Mouse (Mus musculus) midbrain, postnatal 0 days (tissue): ENCODE results near the gene Riiad1. TPM values are rescaled to one million over a fixed set of nuclear protein-coding genes. Genes with fewer than 3 reads are reported as not detected.

Experiments
- ATAC-seq: fragments of 200-750 bp; cut with Nextera tagmentation; 2 replicates; pipeline ENCODE4 v1.8.0; 2017; ENCODE audit warnings: moderate number of reproducible peaks, mild to moderate bottlenecking, moderate TSS enrichment, moderate library complexity; ENCODE audit not compliant: low FRiP score
- DNase-seq: peaks from one replicate; pipeline ENCODE4 v3.0.0-alpha.2; 2015; ENCODE audit warnings: low spot score
- H3K27ac ChIP-seq: fragments of 300-500 bp; sonication (generic); 2 replicates; pipeline ENCODE4 v1.5.1; 2014; ENCODE audit warnings: low read depth, mild to moderate bottlenecking, low read length, mixed read lengths
- H3K27me3 ChIP-seq: fragments of 300-500 bp; sonication (generic); 2 replicates; pipeline ENCODE4 v1.6.1; 2014; ENCODE audit warnings: low read length, control low read depth, mixed read lengths; ENCODE audit not compliant: insufficient read depth
- H3K36me3 ChIP-seq: fragments of 300-500 bp; sonication (generic); 2 replicates; pipeline ENCODE4 v1.6.1; 2014; ENCODE audit warnings: low read length, control low read depth, mixed read lengths; ENCODE audit not compliant: insufficient read depth
- H3K4me1 ChIP-seq: fragments of 300-500 bp; sonication (generic); 2 replicates; pipeline ENCODE4 v1.6.1; 2014; ENCODE audit warnings: mild to moderate bottlenecking, control low read depth, antibody characterized with exemption, low read length, mixed read lengths; ENCODE audit not compliant: insufficient read depth
- H3K4me2 ChIP-seq: fragments of 300-500 bp; sonication (generic); 2 replicates; pipeline ENCODE4 v1.6.1; 2014; ENCODE audit warnings: low read depth, mild to moderate bottlenecking, low read length, mixed read lengths; ENCODE audit not compliant: poor library complexity, severe bottlenecking
- H3K4me3 ChIP-seq: fragments of 300-500 bp; sonication (generic); 2 replicates; pipeline ENCODE4 v1.5.1; 2014; ENCODE audit warnings: low read depth, mild to moderate bottlenecking, low read length, moderate library complexity
- H3K9ac ChIP-seq: fragments of 300-500 bp; sonication (generic); replicated peaks from 2 replicates; pipeline ENCODE4 v1.6.1; 2014; ENCODE audit warnings: mild to moderate bottlenecking, low read length, moderate library complexity, mixed read lengths; ENCODE audit not compliant: poor library complexity, severe bottlenecking
- H3K9me3 ChIP-seq: fragments of 300-500 bp; sonication (generic); 2 replicates; pipeline ENCODE4 v1.6.1; 2016; ENCODE audit warnings: low read length, control low read depth
- CTCF ChIP-seq: IDR thresholded peaks from 2 replicates; pipeline ENCODE4 v1.5.1; 2016; ENCODE audit warnings: antibody characterized with exemption, mild to moderate bottlenecking
- WGBS: fragments of 180-500 bp; shearing (Covaris S2); extraction: QIAGEN DNeasy Blood & Tissue Kit; methylation state at CpG from one replicate; pipeline ENCODE4 v1.1.7; 2014; 5-methylcytosine and 5-hydroxymethylcytosine counted together
- polyA plus RNA-seq: library from polyadenylated mRNA; unstranded; fragments of >200 nt; fragmentation: Nextera tagmentation; extraction: Ambion mirVana; gene quantifications from 2 replicates; pipeline ENCODE4 v1.2.1, GENCODE M21; 2015
- total RNA-seq: library from RNA; depleted of rRNA; stranded (reverse); fragments of >200 nt; gene quantifications from 2 replicates; pipeline ENCODE4 v1.2.3, GENCODE M21; 2014

Riiad1 gene
- total and polyA plus RNA-seq, 2 experiments from 2014 or later = 6.6 to 23.3 TPM

DNA sequence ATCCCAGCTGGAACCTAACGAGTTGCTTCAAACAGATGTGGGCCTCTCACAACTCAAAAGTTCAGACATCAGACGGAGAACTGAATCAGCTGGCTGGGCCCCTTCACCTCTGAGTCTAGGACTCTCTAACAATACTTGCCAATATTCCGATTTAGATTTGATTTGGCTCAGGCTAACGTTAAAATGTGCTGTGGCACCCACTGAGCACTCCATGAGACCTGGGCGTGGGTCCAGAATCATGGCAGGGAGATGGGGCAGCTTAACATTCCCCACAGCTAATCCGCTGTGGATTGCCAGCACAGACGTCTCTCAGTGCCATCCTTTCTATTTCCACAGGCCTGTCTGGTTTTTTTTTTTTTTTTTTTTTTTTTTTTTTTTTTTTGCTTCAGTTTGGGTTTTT, 5.8 kb upstream of the Riiad1 start:
- WGBS = 39% methylated on average over 7 of the region's 7 CpGs
- no peak overlapping the region for H3K9ac ChIP-seq
- ATAC-seq (no peak), DNase-seq (no peak)
- no peaks in the 10 kb centered on the region for H3K9me3 ChIP-seq
- H3K4me1 ChIP-seq = peaks cover 32% of the 10 kb centered on the region
- H3K27me3 ChIP-seq = no peaks in the 10 kb centered on the region
- no peak overlapping the region for H3K4me3 ChIP-seq
- no peak for TF ChIP-seq CTCF
- no peak overlapping the region for H3K4me2 ChIP-seq
- H3K27ac ChIP-seq = 0 out of 2 replicates have a peak overlapping the region, but pooled peaks have one; percentile 21
- H3K36me3 ChIP-seq = peaks cover 42% of the 10 kb centered on the region

DNA sequence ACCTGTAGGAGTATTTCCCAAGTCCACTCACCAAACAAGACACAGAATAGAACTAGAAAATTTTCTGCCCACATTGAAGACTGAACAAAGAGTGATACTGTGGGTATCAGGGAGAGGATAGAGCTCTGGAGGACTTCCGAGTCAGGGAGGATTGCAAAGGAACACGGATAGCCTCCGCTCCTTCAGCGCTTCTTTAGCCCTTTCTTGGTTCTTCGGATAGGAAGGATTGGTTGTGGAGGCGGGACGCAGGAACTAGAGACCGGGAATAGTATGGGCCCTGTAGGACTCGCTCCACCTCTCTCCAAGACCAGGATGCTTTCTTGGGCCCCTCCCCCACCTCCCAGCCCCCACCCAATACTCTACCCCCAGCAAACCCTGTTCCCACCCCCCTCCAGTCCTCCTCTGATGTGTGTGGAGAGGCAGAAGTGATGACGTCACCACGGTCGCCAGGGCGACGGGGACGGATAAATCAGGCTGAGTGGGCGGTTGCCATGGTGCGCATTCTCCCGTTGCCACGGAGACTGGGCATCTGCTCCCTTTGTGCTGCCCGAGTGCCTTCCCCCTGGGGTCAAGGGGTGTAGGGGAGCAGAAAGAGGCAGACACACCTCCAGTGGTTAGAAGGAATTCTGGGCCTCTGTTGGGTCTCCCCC, 3.8 kb upstream of the Riiad1 start:
- no peaks in the 10 kb centered on the region for H3K9me3 ChIP-seq
- no peaks in the 10 kb centered on the region for H3K27me3 ChIP-seq
- peak overlapping the region; percentile 52; the same call in 1 of the 2 replicates for H3K9ac ChIP-seq
- H3K36me3 ChIP-seq = peaks cover 27% of the 10 kb centered on the region
- H3K4me3 ChIP-seq = peak overlapping the region; percentile 15; the same call in 1 of the 2 replicates
- H3K4me2 ChIP-seq = peak overlapping the region; percentile 48
- DNase-seq = peak; percentile 96
- peak; percentile 86 for ATAC-seq
- peaks cover 40% of the 10 kb centered on the region for H3K4me1 ChIP-seq
- no peak for TF ChIP-seq CTCF
- 5% methylated on average over 20 of the region's 20 CpGs for WGBS
- peak overlapping the region; percentile 83 for H3K27ac ChIP-seq

DNA sequence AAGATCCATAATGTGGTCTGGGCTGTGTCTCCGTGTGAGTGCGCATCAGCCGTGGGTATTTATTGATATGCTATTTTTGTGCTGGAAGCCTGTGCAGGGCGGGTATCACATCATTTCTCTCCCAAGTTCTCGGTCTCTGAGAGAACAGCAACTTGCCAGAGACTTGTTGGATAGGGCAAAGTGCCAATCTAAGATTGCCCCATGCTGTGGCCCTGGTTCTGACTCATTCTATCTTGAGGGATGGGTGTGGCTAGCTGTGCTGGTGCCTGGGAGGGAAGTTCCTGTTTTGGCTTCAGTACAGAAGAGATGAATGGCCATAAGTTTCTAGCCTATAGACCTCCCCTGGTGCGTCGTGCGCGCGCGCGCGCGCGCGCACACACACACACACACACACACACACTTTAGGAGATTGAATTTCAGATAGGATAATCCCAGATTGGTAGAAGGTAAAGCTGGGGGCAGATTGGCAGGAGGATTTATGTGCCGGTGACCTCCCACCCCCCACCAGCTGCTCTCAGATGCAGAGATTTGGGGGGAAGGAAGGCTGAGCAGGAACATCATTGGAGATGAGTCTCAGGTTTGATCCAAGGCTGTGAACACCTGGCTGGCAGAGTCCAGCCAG, 2.7 kb upstream of the Riiad1 start:
- H3K4me2 ChIP-seq = no peak overlapping the region
- no peak for ATAC-seq
- H3K9me3 ChIP-seq = no peaks in the 10 kb centered on the region
- no peak for DNase-seq
- no peaks in the 10 kb centered on the region for H3K27me3 ChIP-seq
- H3K4me1 ChIP-seq = peaks cover 40% of the 10 kb centered on the region
- peaks cover 19% of the 10 kb centered on the region for H3K36me3 ChIP-seq
- WGBS = 84% methylated on average over 17 of the region's 17 CpGs
- no peak overlapping the region for H3K4me3 ChIP-seq
- H3K9ac ChIP-seq = no peak overlapping the region
- H3K27ac ChIP-seq = peak overlapping the region; percentile 83; the same call in 1 of the 2 replicates
- TF ChIP-seq CTCF = no peak

DNA sequence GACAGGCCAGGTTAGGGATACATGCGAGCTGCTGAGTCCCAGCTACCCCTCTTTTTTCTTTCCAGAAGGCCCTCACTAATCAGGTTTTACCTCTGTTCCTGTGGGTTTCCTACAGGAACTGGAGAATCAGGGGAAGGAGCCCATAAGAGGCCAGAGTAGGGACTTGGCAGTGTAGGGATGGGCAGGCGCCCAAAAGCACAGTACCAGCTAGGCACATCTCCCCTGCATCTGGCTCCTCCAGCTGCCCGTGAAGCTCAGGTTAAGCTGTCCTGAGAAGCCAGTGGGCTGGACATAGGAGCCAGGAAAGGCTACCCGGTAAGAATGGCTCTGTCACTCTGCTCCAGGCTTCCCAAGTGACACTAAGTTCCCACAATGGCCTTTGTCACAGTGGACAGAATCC, 1.3 kb upstream of the Riiad1 start:
- H3K9me3 ChIP-seq = no peaks in the 10 kb centered on the region
- H3K27me3 ChIP-seq = no peaks in the 10 kb centered on the region
- H3K36me3 ChIP-seq = peaks cover 5% of the 10 kb centered on the region
- no peak for ATAC-seq
- no peak overlapping the region for H3K4me2 ChIP-seq
- 68% methylated on average over 4 of the region's 4 CpGs for WGBS
- H3K27ac ChIP-seq = 0 out of 2 replicates have a peak overlapping the region, but pooled peaks have one; percentile 26
- H3K9ac ChIP-seq = no peak overlapping the region
- TF ChIP-seq CTCF = no peak
- DNase-seq = no peak
- H3K4me3 ChIP-seq = no peak overlapping the region
- H3K4me1 ChIP-seq = peaks cover 40% of the 10 kb centered on the region

DNA sequence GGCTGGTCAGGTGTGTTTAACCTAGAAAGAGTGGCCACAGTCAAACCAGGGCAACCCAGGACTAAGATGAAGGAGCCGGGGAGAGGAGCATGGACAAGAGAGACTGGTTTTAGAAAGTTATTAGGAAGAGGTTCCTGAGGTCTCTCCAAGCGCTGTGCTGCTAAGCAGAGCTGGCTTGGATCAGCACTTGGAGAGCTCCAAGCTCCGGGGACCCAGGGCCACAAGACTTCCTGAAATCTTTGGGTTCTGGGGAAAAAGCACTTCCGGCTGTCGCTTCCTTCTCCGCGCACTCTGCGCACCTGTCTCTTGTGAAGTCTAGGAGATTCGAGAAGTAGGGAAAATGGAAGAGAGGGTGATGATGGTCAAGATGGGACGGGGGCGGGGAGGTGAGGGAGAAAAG, 577 bp downstream of the Riiad1 start:
- DNase-seq (no peak), ATAC-seq (no peak)
- whole genome bisulfite sequencing = 12% methylated on average over 11 of the region's 11 CpGs
- H3K4me2 ChIP-seq = peak overlapping the region; percentile 96
- peak overlapping the region; percentile 89; the same call in 1 of the 2 replicates for H3K27ac ChIP-seq
- H3K4me1 ChIP-seq = peaks cover 37% of the 10 kb centered on the region
- peak overlapping the region; percentile 91 for H3K9ac ChIP-seq
- no peaks in the 10 kb centered on the region; the same call in 1 of the 2 replicates for H3K36me3 ChIP-seq
- TF ChIP-seq CTCF = no peak
- H3K27me3 ChIP-seq = no peaks in the 10 kb centered on the region
- H3K9me3 ChIP-seq = no peaks in the 10 kb centered on the region
- peak overlapping the region; percentile 66 for H3K4me3 ChIP-seq

DNA sequence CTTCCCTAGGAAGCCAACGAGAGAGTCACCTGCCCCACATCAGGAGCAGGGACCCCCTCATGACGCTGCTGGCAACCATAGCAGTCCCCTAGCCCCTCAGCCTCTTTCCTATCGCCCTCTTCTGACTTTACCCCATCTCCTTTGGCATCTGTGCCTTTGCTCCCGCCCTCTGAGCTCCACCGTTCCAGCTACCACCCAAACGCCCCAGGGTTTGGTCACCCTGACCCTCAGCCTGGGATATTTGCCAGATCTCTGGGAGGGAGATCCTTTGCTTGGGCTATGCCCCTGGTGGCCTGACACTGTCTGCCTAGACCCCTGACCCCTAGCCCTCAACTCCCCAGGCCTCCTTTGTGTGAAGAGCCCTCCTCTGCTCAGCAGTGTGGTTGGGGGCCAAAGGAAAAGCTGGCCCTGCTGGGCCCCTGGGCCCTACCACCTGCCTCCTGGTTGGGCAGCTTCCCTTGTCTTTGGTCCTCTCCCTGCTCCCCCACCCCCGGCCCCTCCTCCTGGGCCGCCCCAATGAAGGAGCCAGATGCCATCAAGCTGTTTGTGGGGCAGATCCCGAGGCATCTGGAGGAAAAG, 1.5 kb downstream of the Riiad1 start:
- H3K27ac ChIP-seq = peak overlapping the region; percentile 89
- no peak for TF ChIP-seq CTCF
- 2% methylated on average over 9 of the region's 9 CpGs for WGBS
- ATAC-seq = peak; percentile 42
- no peaks in the 10 kb centered on the region for H3K27me3 ChIP-seq
- H3K36me3 ChIP-seq = no peaks in the 10 kb centered on the region; the same call in 1 of the 2 replicates
- H3K4me2 ChIP-seq = peak overlapping the region; percentile 96
- H3K9me3 ChIP-seq = no peaks in the 10 kb centered on the region
- peak overlapping the region; percentile 91 for H3K9ac ChIP-seq
- peaks cover 29% of the 10 kb centered on the region for H3K4me1 ChIP-seq
- H3K4me3 ChIP-seq = peak overlapping the region; percentile 66
- DNase-seq = no peak
